29 mouse cellular contexts compared by ENCODE assay signal in genomic region chr4:135426587-135426986, GRCm38 (mm10). TPM values are rescaled to one million over a fixed set of nuclear protein-coding genes. Genes with fewer than 3 reads are reported as not detected.
DNase-seq lines count a peak whose midpoint lies in the region; ATAC-seq and TF ChIP-seq lines count a peak whose summit lies in the region.
"Had no signal": no experiment of that assay in that cellular context is flagged by ENCODE, and none has a peak within 500 bp of the region (broad histone marks: within the 10 kb centered on the region; RNA-seq: fewer than 3 reads in every experiment).

No protein-coding gene starts in this region.

- peaks cover 32% of the 10 kb centered on the region for H3K36me3 ChIP-seq in hindbrain, embryonic 13.5 days
- H3K36me3 ChIP-seq in hindbrain, postnatal 0 days (ENCODE audit: insufficient read depth, low read length), result peaks cover 8% of the 10 kb centered on the region; the same call in 1 of the 2 replicates
- H3K36me3 ChIP-seq in heart, embryonic 11.5 days (ENCODE audit: control insufficient read depth, insufficient read depth, low read length), result peaks cover 4% of the 10 kb centered on the region; the same call in 1 of the 2 replicates
- H3K36me3 ChIP-seq: midbrain, embryonic 12.5 days had no signal

- 0 out of 2 replicates have a peak, but pooled peaks cover 5% of the 10 kb centered on the region for H3K4me1 ChIP-seq in hindbrain, embryonic 13.5 days (replicated peaks)
- no peaks in the 10 kb centered on the region for H3K4me1 ChIP-seq in hindbrain, postnatal 0 days (ENCODE audit: insufficient read depth, low read length)
- H3K4me1 ChIP-seq in heart, embryonic 11.5 days (ENCODE audit: control insufficient read depth, insufficient read depth, low read length), result no peaks in the 10 kb centered on the region
- H3K4me1 ChIP-seq: embryonic facial prominence, embryonic 15.5 days; forebrain, embryonic 12.5 days; heart, embryonic 15.5 days; midbrain, embryonic 12.5 days had no signal

- no peak overlapping the region for H3K27ac ChIP-seq in hindbrain, embryonic 13.5 days
- H3K27ac ChIP-seq in hindbrain, postnatal 0 days, result no peak overlapping the region
- no peak overlapping the region for H3K27ac ChIP-seq in heart, embryonic 11.5 days (ENCODE audit: low read depth, low read length)
- H3K27ac ChIP-seq: embryonic facial prominence, embryonic 15.5 days; forebrain, embryonic 12.5 days; heart, embryonic 15.5 days; kidney, postnatal 0 days; liver, embryonic 12.5 days; midbrain, embryonic 12.5 days had no signal

- no peak for ATAC-seq in hindbrain, embryonic 13.5 days (ENCODE audit: low FRiP score)
- ATAC-seq in hindbrain, postnatal 0 days, result no peak
- no peak for ATAC-seq in heart, embryonic 11.5 days (replicated peaks; ENCODE audit: insufficient number of reproducible peaks, low FRiP score, low TSS enrichment)
- ATAC-seq: intestine, embryonic 16.5 days; liver, embryonic 12.5 days; liver, postnatal 0 days had no signal

- no peak for TF ChIP-seq CTCF in hindbrain, postnatal 0 days (IDR thresholded peaks at IDR 0.05; ENCODE audit: low read depth)

- H3K27me3 ChIP-seq in hindbrain, embryonic 13.5 days, result no peaks in the 10 kb centered on the region
- H3K27me3 ChIP-seq in hindbrain, postnatal 0 days (ENCODE audit: insufficient read depth, low read length), result no peaks in the 10 kb centered on the region
- H3K27me3 ChIP-seq in heart, embryonic 11.5 days (ENCODE audit: control insufficient read depth, insufficient read depth, low read length), result no peaks in the 10 kb centered on the region
- H3K27me3 ChIP-seq: embryonic facial prominence, embryonic 15.5 days; forebrain, embryonic 12.5 days; heart, embryonic 15.5 days; liver, embryonic 12.5 days; megakaryocyte, embryonic 14.5 days; midbrain, embryonic 12.5 days had no signal

- H3K4me3 ChIP-seq in hindbrain, embryonic 13.5 days, result no peak overlapping the region
- H3K4me3 ChIP-seq in hindbrain, postnatal 0 days (ENCODE audit: low read length), result no peak overlapping the region
- H3K4me3 ChIP-seq in heart, embryonic 11.5 days (ENCODE audit: low read depth, low read length), result no peak overlapping the region
- H3K4me3 ChIP-seq: embryonic facial prominence, embryonic 15.5 days; forebrain, embryonic 12.5 days; heart, embryonic 15.5 days; liver, embryonic 12.5 days; megakaryocyte, embryonic 14.5 days; midbrain, embryonic 12.5 days had no signal

- 0 out of 2 replicates have a peak overlapping the region, but pooled peaks have one; percentile 1 for H3K9ac ChIP-seq in hindbrain, embryonic 13.5 days
- no peak overlapping the region for H3K9ac ChIP-seq in hindbrain, postnatal 0 days (replicated peaks; ENCODE audit: low read length)
- no peak overlapping the region for H3K9ac ChIP-seq in heart, embryonic 11.5 days (ENCODE audit: low read depth, low read length)
- H3K9ac ChIP-seq: embryonic facial prominence, embryonic 15.5 days; forebrain, embryonic 12.5 days; forebrain, postnatal 0 days; heart, embryonic 15.5 days; liver, embryonic 12.5 days; liver, postnatal 0 days; midbrain, embryonic 12.5 days had no signal

- H3K4me2 ChIP-seq in hindbrain, embryonic 13.5 days, result no peak overlapping the region
- no peak overlapping the region for H3K4me2 ChIP-seq in hindbrain, postnatal 0 days (ENCODE audit: low read depth, low read length)
- no peak overlapping the region for H3K4me2 ChIP-seq in heart, embryonic 11.5 days
- H3K4me2 ChIP-seq: embryonic facial prominence, embryonic 15.5 days; forebrain, embryonic 12.5 days; heart, embryonic 15.5 days; liver, embryonic 12.5 days; midbrain, embryonic 12.5 days had no signal

- WGBS in hindbrain, embryonic 13.5 days, result 95% methylated on average over 7 of the region's 7 CpGs
- 92% methylated on average over 7 of the region's 7 CpGs for WGBS in hindbrain, postnatal 0 days
- WGBS in heart, embryonic 11.5 days (ENCODE audit: insufficient replicate concordance), result 88% methylated on average over 7 of the region's 7 CpGs

- no peaks in the 10 kb centered on the region for H3K9me3 ChIP-seq in hindbrain, embryonic 13.5 days
- H3K9me3 ChIP-seq in hindbrain, postnatal 0 days (ENCODE audit: low read length), result no peaks in the 10 kb centered on the region
- H3K9me3 ChIP-seq in heart, embryonic 11.5 days (replicated peaks; ENCODE audit: control insufficient read depth, low read length), result no peaks in the 10 kb centered on the region
- H3K9me3 ChIP-seq: embryonic facial prominence, embryonic 15.5 days; forebrain, embryonic 12.5 days; heart, embryonic 15.5 days; liver, embryonic 12.5 days; megakaryocyte, embryonic 14.5 days; midbrain, embryonic 12.5 days had no signal

- no peak for DNase-seq in hindbrain, postnatal 0 days (ENCODE audit: low spot score)
- DNase-seq in T-cell, adult 2 months (ENCODE audit: low spot score), result peak; percentile 18
- peak; percentile 69 for DNase-seq in thymus, postnatal 0 days (ENCODE audit: low spot score)
- DNase-seq in left cerebral cortex, postnatal 10 days (ENCODE audit: extremely low spot score in 1 of 2, low spot score in 2 of 2), result no peak
- no peak for DNase-seq in gastrocnemius, postnatal 10 days
- DNase-seq: adrenal gland, adult 8-10 months; cerebellum, adult 9-10 months; embryo, embryonic 11 days; forebrain, postnatal 0 days; gastrocnemius, postnatal 14 days; kidney, adult 8-10 months; kidney, postnatal 4 days; left cerebral cortex, postnatal 4 days; liver, postnatal 0 days; lung, postnatal 4 days; right cerebral cortex, postnatal 25 days; spleen, adult 18-20 months had no signal

- intact Hi-C loops in left cerebral cortex, postnatal 10 days (cut with DNase I), result no loop called here

RNA-seq across cellular contexts. Expression of gene Rcan3, which starts 7.1 kb away (rescaled TPM):
- polyA plus RNA-seq in hindbrain, embryonic 13.5 days (2015; fragmentation: Nextera tagmentation; extraction: Ambion mirVana), result 31.2 and 31.8 TPM in 2 replicates
- 81.3 and 82.1 TPM in 2 replicates for total RNA-seq in hindbrain, postnatal 0 days (2014; rRNA removed)
- 56.3 and 58.4 TPM in 2 replicates for polyA plus RNA-seq in hindbrain, postnatal 0 days (2015; fragmentation: Nextera tagmentation; extraction: Ambion mirVana)
- 15.4 and 20.8 TPM in 2 replicates for polyA plus RNA-seq in thymus, postnatal 0 days (2015; fragmentation: Nextera tagmentation; extraction: Ambion mirVana)
- polyA plus RNA-seq in heart, embryonic 11.5 days (2014; fragmentation: Nextera tagmentation; extraction: Ambion mirVana), result 10.1 and 10.4 TPM in 2 replicates
- total RNA-seq in left cerebral cortex, postnatal 10 days (2021), result 10 to 100 TPM; 47.6 to 54.9 TPM
- total RNA-seq in gastrocnemius, postnatal 10 days (2021), result 10 to 100 TPM in 1 of 2 experiments, 1 to 10 TPM in 1; 9.9 to 11.2 TPM

RNA-seq across cellular contexts. Expression of gene Ncmap, which starts 28.6 kb away (rescaled TPM):
- polyA plus RNA-seq in hindbrain, embryonic 13.5 days (2015; fragmentation: Nextera tagmentation; extraction: Ambion mirVana), result 0.75 and 1.2 TPM in 2 replicates
- 0.75 and 6.9 TPM in 2 replicates for total RNA-seq in hindbrain, postnatal 0 days (2014; rRNA removed)
- polyA plus RNA-seq in hindbrain, postnatal 0 days (2015; fragmentation: Nextera tagmentation; extraction: Ambion mirVana), result 1.5 and 2.1 TPM in 2 replicates
- 0.27 and 0.61 TPM in 2 replicates for polyA plus RNA-seq in thymus, postnatal 0 days (2015; fragmentation: Nextera tagmentation; extraction: Ambion mirVana)
- 0.87 and 1.5 TPM in 2 replicates for polyA plus RNA-seq in heart, embryonic 11.5 days (2014; fragmentation: Nextera tagmentation; extraction: Ambion mirVana)
- total RNA-seq in left cerebral cortex, postnatal 10 days (2021), result under 1 TPM; 0.36 to 0.54 TPM
- total RNA-seq in gastrocnemius, postnatal 10 days (2021), result 10 to 100 TPM in 1 of 2 experiments, 1 to 10 TPM in 1; 9.8 to 16.8 TPM
- total RNA-seq: granulocyte monocyte progenitor cell, adult 5-6 weeks had no signal
- polyA plus RNA-seq: hindbrain, embryonic 11.5 days had no signal

Comparison
In these comparisons a context has a peak if more than half of its experiments do, and no peak if none do; other contexts are left out.
1. DNase-seq: peak in T-cell, adult 2 months (single experiment) and thymus, postnatal 0 days (single experiment); none in hindbrain, postnatal 0 days (single experiment), left cerebral cortex, postnatal 10 days (0 of 2) and gastrocnemius, postnatal 10 days (single experiment).